Mouse (Mus musculus): ENCODE results near the gene Cd9.

- TF ChIP-seq CTCF (conservative IDR thresholded peaks at IDR 0.05; ENCODE audit: insufficient read depth, insufficient read length, low read depth, low read length) (no peak), POLR2A (IDR thresholded peaks at IDR 0.05; ENCODE audit: low read depth, low read length) (no peak)
These were observed 19.4 kb downstream of the Cd9 start for GRCm38 (mm10) chr6:125475184-125475583.
